Mouse (Mus musculus) hindbrain, embryonic 10.5 days (tissue): Measurements from ENCODE around the gene Itga6. TPM values are rescaled to one million over a fixed set of nuclear protein-coding genes. Genes with fewer than 3 reads are reported as not detected.

Experiments
- DNase-seq: peaks from one replicate; pipeline ENCODE4 v3.0.0-alpha.2; 2017; ENCODE audit warnings: low spot score
- H3K27ac ChIP-seq: fragments of 300-500 bp; sonication (generic); 2 replicates; pipeline ENCODE4 v1.5.1; 2016; ENCODE audit warnings: mild to moderate bottlenecking, moderate library complexity
- H3K27me3 ChIP-seq: fragments of 300-500 bp; sonication (generic); 2 replicates; pipeline ENCODE4 v1.6.1; 2016; ENCODE audit warnings: mild to moderate bottlenecking; ENCODE audit not compliant: poor library complexity, insufficient read depth, severe bottlenecking
- H3K36me3 ChIP-seq: fragments of 300-500 bp; sonication (generic); 2 replicates; pipeline ENCODE4 v1.6.1; 2016; ENCODE audit warnings: mild to moderate bottlenecking, moderate library complexity
- H3K4me1 ChIP-seq: fragments of 300-500 bp; sonication (generic); replicated peaks from 2 replicates; pipeline ENCODE4 v1.6.1; 2016; ENCODE audit warnings: mild to moderate bottlenecking
- H3K4me3 ChIP-seq: fragments of 300-500 bp; sonication (generic); 2 replicates; pipeline ENCODE4 v1.5.1; 2016; ENCODE audit warnings: mild to moderate bottlenecking, moderate library complexity
- H3K9me3 ChIP-seq: fragments of 300-500 bp; sonication (generic); 2 replicates; pipeline ENCODE4 v1.6.1; 2016; ENCODE audit warnings: mild to moderate bottlenecking, moderate library complexity
- WGBS: fragments of 180-500 bp; shearing (Covaris S2); methylation state at CpG from one replicate; pipeline ENCODE4 v1.1.7; 2016; 5-methylcytosine and 5-hydroxymethylcytosine counted together
- polyA plus RNA-seq: library from polyadenylated mRNA; unstranded; fragments of >200 nt; fragmentation: Nextera tagmentation; extraction: Ambion mirVana; gene quantifications from 2 replicates; pipeline ENCODE4 v1.2.1, GENCODE M21; 2016

Itga6 gene
- polyA plus RNA-seq, 1 experiment from 2014 or later, result 19.5 TPM

DNA sequence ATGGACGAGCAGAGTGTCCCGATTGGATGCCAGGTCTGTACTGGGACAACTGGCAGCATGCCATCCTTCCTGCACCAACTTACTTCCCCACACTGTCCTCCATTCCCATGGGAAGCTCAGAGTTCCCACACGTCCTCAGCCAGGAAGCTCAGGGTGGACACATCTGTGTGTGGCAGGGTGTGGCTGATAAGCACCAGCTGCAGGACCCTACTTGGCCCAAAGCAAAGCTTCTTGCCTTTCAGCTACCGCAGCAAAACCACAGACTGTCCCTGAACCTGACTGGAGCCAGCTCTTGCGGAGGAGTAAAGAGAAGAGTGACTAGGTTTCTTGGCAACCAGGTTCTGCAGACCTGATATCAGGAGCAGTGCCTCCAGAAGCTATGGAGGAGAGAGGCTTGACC, 11.7 kb downstream of the Itga6 start:
- Histone ChIP-seq H3K36me3 (no peaks in the 10 kb centered on the region), H3K4me1 (peaks cover 13% of the 10 kb centered on the region), H3K4me3 (no peak overlapping the region), H3K27me3 (peaks cover 5% of the 10 kb centered on the region; the same call in 1 of the 2 replicates), H3K27ac (no peak overlapping the region), H3K9me3 (no peaks in the 10 kb centered on the region)
- WGBS, result 81% methylated on average over 5 of the region's 5 CpGs
- no peak for DNase-seq

DNA sequence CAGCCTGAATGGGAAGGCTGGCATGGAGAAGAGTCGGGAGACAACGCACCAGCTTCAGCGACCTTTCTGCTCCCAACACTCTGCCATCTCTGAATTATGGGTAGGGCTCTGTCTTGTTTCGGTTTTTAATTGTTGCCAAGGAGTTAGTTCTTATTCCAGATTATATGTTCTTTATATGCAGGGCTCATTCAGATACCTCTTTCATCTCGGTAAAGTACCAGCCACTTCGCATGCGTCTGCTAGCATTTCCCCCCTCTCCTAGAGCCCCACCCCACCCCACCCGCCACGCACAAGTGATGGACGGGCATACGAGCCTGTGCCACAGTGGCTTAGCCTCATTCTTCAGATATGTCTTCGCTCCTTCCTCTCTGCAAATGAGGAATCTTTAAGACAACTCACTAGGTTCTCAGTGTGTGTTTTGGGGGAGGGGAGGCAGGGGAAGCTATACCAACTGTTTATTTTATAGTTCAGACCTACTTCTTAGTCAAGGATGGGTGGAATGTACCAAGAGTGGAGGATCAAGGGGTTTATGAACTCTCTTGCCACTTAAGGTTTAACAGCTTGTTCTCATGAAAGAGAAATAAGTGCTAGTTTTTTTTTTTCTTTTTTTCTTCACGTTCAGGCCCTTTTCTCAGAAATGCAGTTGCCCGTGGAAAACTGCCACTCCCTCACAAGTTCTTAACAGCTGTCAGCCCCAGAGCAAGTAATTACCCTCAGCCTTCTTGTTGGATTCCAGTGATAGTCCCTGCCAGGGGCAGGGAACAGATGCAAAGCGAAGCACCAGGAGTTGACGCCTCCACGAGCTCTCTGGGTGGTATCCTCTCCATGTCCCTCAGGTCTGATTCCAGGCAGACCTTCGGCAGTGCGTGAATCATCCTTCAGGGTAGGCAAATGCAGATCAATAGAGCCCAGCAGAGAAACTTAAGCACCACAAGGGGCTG, 13.4 kb downstream of the Itga6 start:
- no peaks in the 10 kb centered on the region for H3K9me3 ChIP-seq
- peaks cover 5% of the 10 kb centered on the region; the same call in 1 of the 2 replicates for H3K27me3 ChIP-seq
- H3K4me1 ChIP-seq, result peaks cover 17% of the 10 kb centered on the region
- H3K4me3 ChIP-seq, result no peak overlapping the region
- 59% methylated on average over 19 of the region's 19 CpGs for WGBS
- H3K36me3 ChIP-seq, result no peaks in the 10 kb centered on the region
- H3K27ac ChIP-seq, result no peak overlapping the region
- DNase-seq, result no peak

DNA sequence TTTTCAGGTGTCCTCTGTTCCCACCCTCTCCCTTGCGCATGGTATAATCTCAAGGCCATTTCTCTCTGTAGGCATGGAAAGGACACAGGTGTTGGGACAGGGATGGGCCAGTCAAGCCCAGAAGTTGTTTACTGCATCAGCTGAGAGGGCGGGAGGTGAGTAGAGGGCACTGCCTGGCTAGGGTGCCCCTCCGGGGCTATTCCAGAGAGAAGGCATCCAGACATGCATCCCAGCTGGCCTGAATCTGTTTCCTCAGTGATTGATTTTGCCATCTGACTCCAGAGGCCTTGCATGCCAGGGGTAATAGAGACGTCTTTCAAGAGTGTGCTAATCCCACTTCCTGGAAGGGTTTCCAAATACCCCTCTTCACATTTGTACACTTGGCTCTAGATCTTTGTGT, 14.7 kb downstream of the Itga6 start:
- Histone ChIP-seq H3K27me3 (peaks cover 5% of the 10 kb centered on the region; the same call in 1 of the 2 replicates), H3K9me3 (no peaks in the 10 kb centered on the region), H3K36me3 (no peaks in the 10 kb centered on the region), H3K4me1 (peaks cover 19% of the 10 kb centered on the region), H3K4me3 (no peak overlapping the region), H3K27ac (no peak overlapping the region)
- 83% methylated on average over 4 of the region's 4 CpGs for WGBS
- no peak for DNase-seq

DNA sequence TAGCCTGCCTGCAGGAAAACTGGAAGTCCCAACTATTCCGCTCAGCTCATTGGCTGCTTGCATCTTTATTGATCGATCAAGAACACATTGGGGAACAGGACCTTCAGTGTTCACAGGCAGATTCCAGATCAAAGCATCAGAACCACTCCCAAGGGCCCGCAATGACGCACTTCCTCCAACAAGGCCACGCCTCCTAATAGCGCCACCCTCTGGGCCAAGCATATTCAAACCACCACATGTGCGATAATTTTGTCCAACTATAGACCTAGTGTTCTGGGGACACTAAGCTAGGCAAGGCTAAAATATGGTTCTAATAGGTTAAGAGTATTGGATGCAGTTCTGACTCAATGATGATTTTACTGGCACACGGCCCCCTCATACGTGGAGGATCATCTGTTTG, 15.7 kb downstream of the Itga6 start:
- Histone ChIP-seq H3K36me3 (no peaks in the 10 kb centered on the region), H3K27ac (no peak overlapping the region), H3K9me3 (no peaks in the 10 kb centered on the region), H3K4me1 (peaks cover 19% of the 10 kb centered on the region), H3K4me3 (no peak overlapping the region), H3K27me3 (peaks cover 5% of the 10 kb centered on the region; the same call in 1 of the 2 replicates)
- DNase-seq, result no peak
- 93% methylated on average over 9 of the region's 9 CpGs for WGBS

DNA sequence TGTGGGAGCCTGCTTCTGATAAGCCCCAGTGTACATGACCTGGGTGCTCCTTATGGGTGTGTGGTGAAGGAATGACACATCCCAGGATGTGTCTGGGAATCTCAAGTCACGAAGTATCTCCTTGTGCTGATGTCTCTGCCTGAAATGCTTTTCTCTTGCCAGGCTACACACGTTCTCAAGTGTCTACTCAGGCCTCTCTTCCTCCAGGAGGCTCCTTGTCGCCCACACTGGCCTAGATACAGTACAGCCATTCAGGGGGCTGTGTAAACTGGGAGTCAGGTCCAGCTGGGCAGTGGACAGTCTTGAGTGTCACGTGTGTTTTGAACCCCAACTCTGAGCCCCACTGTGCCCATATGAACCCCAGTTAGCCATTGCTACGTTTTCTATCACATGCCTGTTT, 19.1 kb downstream of the Itga6 start:
- DNase-seq, result no peak
- Histone ChIP-seq H3K27ac (no peak overlapping the region), H3K9me3 (no peaks in the 10 kb centered on the region), H3K4me1 (peaks cover 10% of the 10 kb centered on the region; the same call in 1 of the 2 replicates), H3K36me3 (no peaks in the 10 kb centered on the region), H3K4me3 (no peak overlapping the region), H3K27me3 (no peaks in the 10 kb centered on the region)
- WGBS, result 70% methylated on average over 5 of the region's 5 CpGs

DNA sequence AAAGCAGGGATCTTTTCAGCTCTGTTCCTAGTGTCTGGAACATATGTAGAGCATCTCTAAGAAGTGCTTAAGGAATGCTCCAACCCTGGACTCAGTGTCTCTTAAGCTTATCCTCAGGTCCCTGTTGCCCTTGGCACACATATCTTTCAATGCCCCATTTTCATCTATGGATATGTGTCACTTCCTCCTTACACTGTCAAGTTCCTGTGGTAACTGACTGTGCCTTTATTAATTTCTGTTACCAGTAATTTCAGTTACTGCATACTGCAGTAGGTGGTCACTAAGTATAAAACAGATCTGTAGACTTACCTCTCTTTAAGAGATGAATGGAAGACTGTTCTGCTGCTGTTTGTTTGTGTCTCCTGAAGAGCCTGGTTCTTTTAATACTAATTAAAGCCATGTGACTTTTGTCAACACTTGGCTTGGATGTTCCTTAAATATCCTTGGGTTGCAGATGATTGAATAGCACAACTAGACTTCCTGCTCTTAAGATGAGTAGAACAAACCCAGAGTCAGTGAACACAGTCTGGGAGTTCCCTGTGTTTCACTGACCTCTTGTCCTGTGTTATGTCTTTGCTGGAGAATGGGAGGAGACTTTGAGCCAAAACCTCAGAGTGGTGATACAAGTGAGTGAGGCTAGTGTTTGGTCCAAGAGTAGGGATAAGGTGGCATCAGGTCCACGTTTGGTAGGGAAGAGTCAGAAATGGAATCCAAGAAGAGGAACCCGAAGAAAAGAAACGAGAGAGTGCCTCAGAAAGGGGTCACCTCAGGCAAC, 19.7 kb downstream of the Itga6 start:
- no peaks in the 10 kb centered on the region for H3K9me3 ChIP-seq
- no peak overlapping the region for H3K4me3 ChIP-seq
- WGBS, result 85% methylated on average over 3 of the region's 3 CpGs
- no peaks in the 10 kb centered on the region for H3K27me3 ChIP-seq
- H3K4me1 ChIP-seq, result peaks cover 7% of the 10 kb centered on the region; the same call in 1 of the 2 replicates
- no peaks in the 10 kb centered on the region for H3K36me3 ChIP-seq
- H3K27ac ChIP-seq, result no peak overlapping the region
- no peak for DNase-seq

DNA sequence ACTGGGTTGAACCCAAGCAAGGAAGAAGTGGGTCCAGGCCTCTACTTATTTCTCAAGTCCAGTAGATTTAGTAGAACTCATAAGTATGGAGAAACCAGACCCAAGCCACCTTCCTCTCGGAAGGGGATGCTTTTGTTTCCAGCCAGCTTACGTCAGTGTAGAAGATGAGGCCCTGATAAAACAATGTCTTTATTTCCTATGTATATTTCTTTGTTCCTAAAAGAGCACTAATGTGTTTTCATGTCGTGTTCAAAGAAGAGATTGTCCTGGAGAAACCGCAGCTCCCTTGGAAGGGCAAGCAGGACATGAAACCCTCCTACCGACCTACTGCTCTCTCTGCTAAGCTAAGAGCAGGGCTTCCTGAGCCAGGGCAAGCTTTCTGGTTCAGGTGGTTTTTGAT, 20.6 kb downstream of the Itga6 start:
- no peak for DNase-seq
- H3K4me1 ChIP-seq, result 0 out of 2 replicates have a peak, but pooled peaks cover 6% of the 10 kb centered on the region
- no peaks in the 10 kb centered on the region for H3K36me3 ChIP-seq
- H3K4me3 ChIP-seq, result no peak overlapping the region
- no peak overlapping the region for H3K27ac ChIP-seq
- no peaks in the 10 kb centered on the region for H3K9me3 ChIP-seq
- 87% methylated on average over 5 of the region's 5 CpGs for WGBS
- H3K27me3 ChIP-seq, result no peaks in the 10 kb centered on the region

DNA sequence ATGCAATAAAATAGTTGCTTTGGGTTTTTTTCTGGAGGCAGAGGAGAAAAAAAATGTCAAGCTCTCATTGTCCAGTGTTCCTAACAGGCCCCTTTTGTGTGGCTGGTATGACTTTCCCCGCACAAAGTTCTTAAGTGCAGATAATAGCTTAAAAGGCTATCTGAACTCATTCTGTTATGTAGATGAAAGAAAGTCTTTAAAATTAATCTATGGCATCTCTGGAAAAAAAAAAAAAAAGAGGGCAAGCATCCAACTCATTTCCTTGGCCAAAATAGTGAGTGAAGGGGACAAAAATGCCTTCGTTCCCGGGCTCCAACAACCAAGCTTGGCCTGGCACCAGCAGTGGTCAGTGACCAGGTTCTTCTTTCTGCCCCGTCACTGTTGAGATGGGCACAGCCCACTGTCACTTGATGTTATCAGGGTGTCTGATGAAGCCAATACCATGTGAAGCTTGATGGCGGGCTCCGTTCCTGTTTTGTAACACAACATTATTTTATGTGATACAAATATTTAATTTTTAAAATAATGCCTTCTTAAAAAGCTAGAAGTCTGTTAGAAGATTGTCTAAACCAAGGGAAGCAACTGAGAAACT, 21.7 kb downstream of the Itga6 start:
- 90% methylated on average over 6 of the region's 6 CpGs for WGBS
- no peaks in the 10 kb centered on the region for H3K9me3 ChIP-seq
- 0 out of 2 replicates have a peak, but pooled peaks cover 6% of the 10 kb centered on the region for H3K4me1 ChIP-seq
- no peaks in the 10 kb centered on the region for H3K36me3 ChIP-seq
- DNase-seq, result no peak
- no peaks in the 10 kb centered on the region for H3K27me3 ChIP-seq
- no peak overlapping the region for H3K4me3 ChIP-seq
- no peak overlapping the region for H3K27ac ChIP-seq

DNA sequence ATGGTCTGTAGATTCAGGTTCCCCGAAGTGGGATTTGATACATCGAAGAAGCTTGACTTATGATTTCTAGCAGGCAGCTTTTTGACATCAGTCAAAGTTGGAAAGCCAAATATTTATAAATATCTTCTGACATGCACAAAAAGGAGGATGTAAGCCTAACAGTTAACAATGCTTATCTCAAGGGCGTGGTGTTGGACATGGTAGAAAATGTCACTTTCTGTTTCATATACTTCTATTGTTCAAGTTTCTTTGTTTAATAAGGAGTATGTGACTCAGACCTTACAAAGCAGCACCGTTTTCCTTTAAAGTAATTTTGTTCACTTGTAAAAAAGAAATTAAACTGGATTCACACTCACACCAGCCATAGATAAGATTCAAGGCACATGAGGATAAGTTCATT, 26.3 kb downstream of the Itga6 start:
- WGBS, result 90% methylated on average over 4 of the region's 4 CpGs
- Histone ChIP-seq H3K9me3 (no peaks in the 10 kb centered on the region), H3K27me3 (no peaks in the 10 kb centered on the region), H3K36me3 (no peaks in the 10 kb centered on the region), H3K4me1 (peaks cover 19% of the 10 kb centered on the region), H3K4me3 (no peak overlapping the region), H3K27ac (no peak overlapping the region)
- DNase-seq, result no peak

DNA sequence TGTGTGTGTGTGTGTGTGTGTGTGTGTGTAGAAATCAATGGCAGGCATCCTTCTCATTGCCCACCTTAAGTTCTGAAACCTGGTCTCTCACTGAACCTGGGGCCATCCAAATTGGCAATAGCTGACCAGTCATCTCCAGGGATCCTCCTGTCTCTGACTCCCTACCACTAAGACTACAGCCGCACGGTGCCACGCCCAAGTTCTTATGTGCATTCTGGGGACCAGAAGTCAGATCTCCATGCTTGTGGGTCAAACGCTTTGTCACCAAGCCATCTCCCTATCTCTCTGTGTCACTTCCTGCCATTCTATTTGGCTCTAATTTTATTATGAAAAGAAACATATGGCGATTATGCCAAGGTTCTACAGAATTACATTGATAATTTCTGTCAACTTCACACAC, 28.3 kb downstream of the Itga6 start:
- no peak for DNase-seq
- Histone ChIP-seq H3K27me3 (no peaks in the 10 kb centered on the region), H3K4me3 (no peak overlapping the region), H3K36me3 (no peaks in the 10 kb centered on the region), H3K27ac (no peak overlapping the region), H3K9me3 (no peaks in the 10 kb centered on the region), H3K4me1 (peaks cover 19% of the 10 kb centered on the region)
- WGBS, result 94% methylated on average over 5 of the region's 5 CpGs

DNA sequence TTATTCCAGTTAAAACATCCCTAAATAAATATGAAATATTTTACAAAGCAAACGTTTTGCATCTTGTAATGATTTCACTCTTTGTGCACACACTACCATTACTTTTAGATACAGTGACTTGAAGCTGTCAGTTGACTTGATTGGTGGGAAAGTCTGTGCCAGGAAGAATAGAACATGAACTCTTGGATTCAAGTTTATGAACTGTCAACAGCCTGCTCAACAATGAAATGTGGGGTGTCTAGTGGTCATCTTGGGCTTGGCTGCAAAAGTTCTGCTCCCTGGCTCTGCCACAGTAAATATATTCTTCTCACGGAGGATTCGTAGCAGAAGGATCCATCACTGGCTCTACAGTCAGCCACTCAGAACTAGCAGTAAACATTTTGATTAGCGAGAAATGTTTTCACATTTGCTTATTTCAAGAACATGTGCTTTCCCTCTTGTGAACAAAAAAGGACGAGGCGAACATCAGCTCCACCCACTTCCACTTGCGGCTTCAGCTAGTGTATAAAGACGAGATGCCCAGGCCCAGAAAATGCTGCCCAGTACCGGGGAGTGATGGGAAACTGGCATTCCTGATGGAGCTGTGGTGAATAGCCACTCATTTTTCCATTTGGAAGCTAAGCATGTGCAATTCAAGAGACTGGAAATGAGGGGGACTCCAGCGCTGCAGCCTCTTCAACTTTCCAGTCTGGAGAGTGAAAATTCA, 29.0 kb downstream of the Itga6 start:
- DNase-seq, result no peak
- no peaks in the 10 kb centered on the region for H3K9me3 ChIP-seq
- 72% methylated on average over 10 of the region's 10 CpGs for WGBS
- peaks cover 23% of the 10 kb centered on the region for H3K4me1 ChIP-seq
- H3K27ac ChIP-seq, result no peak overlapping the region
- H3K36me3 ChIP-seq, result no peaks in the 10 kb centered on the region
- H3K4me3 ChIP-seq, result no peak overlapping the region
- H3K27me3 ChIP-seq, result no peaks in the 10 kb centered on the region

DNA sequence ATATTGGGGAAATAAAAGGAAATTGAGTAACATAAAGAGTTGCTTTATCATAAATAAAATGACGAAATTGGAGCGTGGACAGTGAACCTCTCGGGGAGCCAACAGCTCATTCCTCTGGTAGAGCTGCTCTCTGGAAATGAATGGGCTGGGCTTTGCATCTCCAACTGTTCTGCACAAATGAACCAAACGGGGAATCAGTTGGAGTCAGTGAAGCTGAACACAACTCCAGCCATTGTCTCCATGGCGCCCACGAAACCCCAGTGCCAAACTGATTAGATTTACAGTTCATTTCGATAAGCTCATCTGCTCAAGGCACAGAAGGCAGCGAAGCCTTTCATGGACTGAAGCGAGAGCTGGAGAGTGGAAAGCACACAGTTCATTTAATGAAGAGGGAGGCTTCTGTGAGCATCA, 29.8 kb downstream of the Itga6 start:
- peak overlapping the region; percentile 22; the same call in 1 of the 2 replicates for H3K4me3 ChIP-seq
- WGBS, result 28% methylated on average over 9 of the region's 9 CpGs
- no peaks in the 10 kb centered on the region for H3K9me3 ChIP-seq
- H3K27ac ChIP-seq, result peak overlapping the region; percentile 59
- DNase-seq, result peak; percentile 17
- H3K27me3 ChIP-seq, result no peaks in the 10 kb centered on the region
- peaks cover 30% of the 10 kb centered on the region for H3K4me1 ChIP-seq
- H3K36me3 ChIP-seq, result no peaks in the 10 kb centered on the region
